Mouse (Mus musculus) heart, postnatal 0 days (tissue): ENCODE results near the gene Gfod1.

ENCODE experiments used
- CTCF ChIP-seq: IDR thresholded peaks from 2 replicates; pipeline ENCODE4 v1.5.1; 2016; ENCODE audit warnings: antibody characterized with exemption, control low read depth, low read depth
- EP300 ChIP-seq: IDR thresholded peaks from 2 replicates; pipeline ENCODE4 v1.6.1; 2016; ENCODE audit warnings: antibody characterized with exemption, low read depth

DNA sequence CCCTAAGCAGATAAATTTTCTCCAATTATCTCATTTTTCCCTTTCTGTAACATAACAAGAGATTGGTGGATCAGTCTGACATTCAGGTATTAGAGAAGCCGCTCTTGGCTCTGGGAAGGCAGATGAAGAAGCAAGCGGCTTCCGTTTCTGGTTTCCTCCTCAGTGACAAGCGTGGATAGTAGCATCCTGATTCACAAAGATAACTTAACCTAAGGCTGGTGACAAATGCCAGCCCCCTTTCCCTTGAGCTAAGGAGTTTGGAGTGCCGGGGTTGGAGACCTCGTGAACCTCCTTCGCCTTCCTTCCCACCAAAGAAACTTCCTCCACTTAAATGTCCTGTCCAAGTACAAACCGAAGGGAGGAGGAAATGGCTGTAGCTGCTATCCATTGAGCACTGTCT is 86.9 kb downstream of the Gfod1 start:
- TF ChIP-seq CTCF (no peak), EP300 (no peak)
